Mouse (Mus musculus) liver, postnatal 0 days (tissue): ENCODE data around the gene Mdm2.

Experiments
- CTCF ChIP-seq: sonication (generic); IDR thresholded peaks from 2 replicates; pipeline ENCODE4 v1.5.1; 2016; ENCODE audit warnings: antibody characterized with exemption, low read depth
- EP300 ChIP-seq: IDR thresholded peaks from 2 replicates; pipeline ENCODE4 v1.6.1; 2016; ENCODE audit warnings: antibody characterized with exemption, low read depth, mild to moderate bottlenecking

GRCm38 (mm10) chr10:117679029-117679686 is 31.4 kb downstream of the Mdm2 start:
- TF ChIP-seq CTCF, result no peak
- TF ChIP-seq EP300, result no peak
